Mouse (Mus musculus) ES-CJ7 (cell line): ENCODE results near the gene Umod.

ENCODE experiments used
- DNase-seq: peaks from one replicate; pipeline ENCODE4 v3.0.0; 2011; ENCODE audit warnings: low read depth, low spot score

The Umod gene

GRCm38 (mm10) chr7:119479256-119479655 lies at the start of gene Umod:
Umod (minus strand) TSS chr7:119479282.
- DNase-seq, result no peak

- no peak for DNase-seq
Measured at GRCm38 (mm10) chr7:119528617-119529016, 49.5 kb upstream of the Umod start.

DNA sequence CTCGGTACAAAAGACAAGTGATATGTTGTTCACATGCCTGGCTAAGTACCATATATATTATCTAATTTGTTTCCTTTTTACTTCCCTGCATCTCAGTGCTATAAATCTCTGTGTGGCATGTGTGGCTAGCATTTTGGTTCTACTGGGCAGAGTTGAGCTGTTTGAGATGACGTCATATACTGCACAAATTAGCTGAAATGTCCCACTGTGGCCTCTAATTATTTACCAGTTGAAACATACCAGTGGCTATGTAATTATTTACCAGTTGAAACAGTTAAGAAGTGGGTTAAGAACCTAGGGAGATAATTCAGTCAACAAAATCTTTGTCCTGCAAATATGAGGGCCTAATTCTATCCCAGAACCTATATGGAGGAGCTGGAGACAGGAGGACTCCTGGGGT lies 48.5 kb upstream of the Umod start:
- no peak for DNase-seq

DNA sequence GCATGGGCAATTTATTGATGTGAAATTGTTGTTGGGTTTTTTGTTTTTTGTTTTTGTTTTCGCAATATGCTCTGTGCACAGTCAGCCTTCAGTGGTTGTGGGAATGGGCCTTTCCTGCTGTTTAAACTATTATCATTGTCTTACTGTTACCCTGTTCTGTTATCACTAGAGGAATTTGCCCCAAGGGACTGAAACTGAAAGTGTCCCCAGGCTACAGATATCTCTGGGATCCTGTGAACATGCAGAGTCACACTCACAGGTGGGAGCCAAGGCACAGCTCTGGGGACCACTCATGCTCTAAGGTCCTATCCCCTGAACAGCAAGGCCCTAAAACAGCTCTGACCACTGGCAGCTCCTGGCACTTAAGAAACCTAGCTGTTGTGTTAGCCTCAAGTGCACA lies 48.1 kb upstream of the Umod start:
- DNase-seq, result no peak

DNA sequence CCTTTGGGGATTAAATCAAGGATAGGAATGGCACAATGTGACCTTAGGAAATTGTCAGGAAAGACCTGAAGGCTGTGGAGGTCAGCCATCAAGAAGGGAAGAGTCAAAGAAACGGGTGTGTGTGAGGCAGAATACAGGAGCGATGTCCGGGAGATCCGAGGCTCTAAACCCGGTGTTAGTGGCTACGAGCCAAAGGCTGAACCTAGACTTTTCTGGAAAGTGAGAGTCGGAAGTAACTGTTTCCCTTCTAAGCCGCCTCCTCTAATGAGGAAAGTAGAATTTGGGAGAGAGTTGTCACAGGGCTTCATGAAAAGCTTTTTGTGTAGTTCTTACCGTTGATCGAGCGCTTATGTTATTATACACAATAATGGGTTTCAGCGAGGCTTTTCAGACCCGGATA lies 47.4 kb upstream of the Umod start:
- no peak for DNase-seq

GRCm38 (mm10) chr7:119525881-119526281 lies 46.8 kb upstream of the Umod start:
- no peak for DNase-seq

GRCm38 (mm10) chr7:119523389-119523788 lies 44.3 kb upstream of the Umod start, which contains the start of gene Pdilt:
Pdilt (minus strand) TSS chr7:119523489.
- DNase-seq, result no peak

GRCm38 (mm10) chr7:119522385-119522784 lies 43.3 kb upstream of the Umod start:
- DNase-seq, result no peak

GRCm38 (mm10) chr7:119521816-119522215 lies 42.7 kb upstream of the Umod start:
- DNase-seq, result no peak

- peak; percentile 64 for DNase-seq
Measured at GRCm38 (mm10) chr7:119519654-119520053, 40.6 kb upstream of the Umod start.

GRCm38 (mm10) chr7:119519163-119519562 lies 40.1 kb upstream of the Umod start, which contains the start of gene Acsm5:
Acsm5 (plus strand) TSS chr7:119519463.
- no peak for DNase-seq

DNA sequence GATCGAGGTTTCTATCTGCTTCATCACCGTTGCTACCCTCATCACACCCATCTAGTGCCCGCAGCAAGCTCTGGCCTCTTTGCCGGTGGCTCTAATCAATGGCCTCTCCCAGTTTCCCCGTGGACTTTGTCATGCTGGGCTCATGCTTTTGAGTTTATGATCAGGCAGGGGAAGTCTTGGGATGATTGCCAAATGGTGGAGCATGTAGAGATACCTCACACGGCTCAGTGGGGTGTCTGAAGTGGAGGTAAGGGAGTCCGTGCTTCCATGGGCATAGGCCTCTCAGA lies 37.1 kb upstream of the Umod start:
- no peak for DNase-seq

- DNase-seq, result peak; percentile 18
Measured at GRCm38 (mm10) chr7:119515492-119516271, 36.6 kb upstream of the Umod start.

- DNase-seq, result peak; percentile 73
Measured at GRCm38 (mm10) chr7:119513056-119513455, 34.0 kb upstream of the Umod start.

DNA sequence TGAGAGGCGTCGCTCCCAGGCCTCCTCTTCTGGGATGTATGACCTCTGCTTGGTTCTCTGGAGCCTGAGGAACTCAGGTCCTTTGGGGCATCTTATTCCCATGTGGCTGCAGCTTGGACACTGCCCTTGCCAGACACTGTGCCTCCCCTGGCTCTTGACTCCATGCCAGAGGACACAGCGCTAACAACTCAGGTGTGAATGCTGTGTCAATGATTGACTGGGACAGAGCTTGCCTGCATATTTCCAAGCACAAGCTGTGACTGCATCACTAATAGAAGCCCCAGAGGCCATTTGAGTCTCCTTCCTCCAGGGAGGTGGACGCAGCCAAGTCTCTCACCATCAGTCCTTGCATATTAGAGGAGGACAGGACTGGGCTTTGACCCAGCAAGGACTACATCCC lies 32.1 kb upstream of the Umod start:
- DNase-seq, result no peak

DNA sequence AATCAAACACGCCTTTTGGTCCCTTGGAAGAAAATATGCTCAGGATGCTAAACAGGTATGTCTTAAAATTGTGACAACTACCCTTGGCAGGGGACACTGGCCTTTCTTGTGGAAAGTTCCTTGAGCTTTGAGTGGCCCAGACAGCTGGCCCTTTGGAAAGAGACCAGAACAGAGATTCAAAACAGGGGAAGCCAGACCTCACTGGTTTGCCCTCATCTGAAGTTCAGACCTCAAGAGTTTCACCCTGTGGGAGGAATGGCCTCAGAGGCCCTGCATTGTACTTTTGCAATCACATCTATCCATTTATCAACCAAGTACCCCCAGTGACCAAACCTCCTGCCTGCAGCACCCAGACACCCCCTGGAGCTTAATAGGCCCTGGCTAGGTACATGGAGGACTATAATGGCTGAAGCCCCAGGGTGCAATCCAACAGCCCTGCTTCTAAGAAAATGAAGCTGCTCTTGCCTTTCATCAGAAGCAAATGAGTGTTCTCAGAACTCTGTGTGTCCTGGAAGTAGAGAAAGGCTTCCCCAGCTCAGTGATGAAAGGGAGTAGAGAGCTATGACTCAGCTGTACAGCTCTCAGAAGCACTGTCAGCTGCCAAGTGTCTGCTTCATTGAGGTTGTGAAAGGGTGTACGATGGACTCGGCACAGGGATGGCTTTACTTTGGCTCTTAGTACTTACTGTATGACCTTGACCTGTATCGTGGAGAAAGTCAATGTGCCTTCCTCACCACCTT lies 11.1 kb upstream of the Umod start:
- DNase-seq, result no peak

DNA sequence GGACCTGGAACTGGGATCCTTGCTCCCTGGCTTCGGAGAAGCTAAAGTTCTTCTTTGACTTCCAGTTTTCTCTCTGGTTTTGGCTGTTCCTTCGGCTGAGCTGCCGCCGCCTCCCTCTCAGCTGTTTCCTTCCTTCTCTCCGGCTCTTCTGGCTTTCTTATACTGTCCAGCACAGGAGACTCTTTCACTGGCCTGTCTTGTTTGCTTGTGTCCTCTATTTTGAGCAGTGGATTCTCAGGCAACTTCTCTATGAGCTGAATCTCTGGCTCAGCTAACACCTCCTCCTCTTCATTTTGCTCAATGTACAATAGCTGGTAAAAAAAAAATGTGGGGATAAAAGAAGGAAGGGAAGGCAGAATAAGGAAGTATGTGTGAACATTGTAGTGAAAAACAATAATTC lies 7.6 kb upstream of the Umod start:
- DNase-seq, result no peak

DNA sequence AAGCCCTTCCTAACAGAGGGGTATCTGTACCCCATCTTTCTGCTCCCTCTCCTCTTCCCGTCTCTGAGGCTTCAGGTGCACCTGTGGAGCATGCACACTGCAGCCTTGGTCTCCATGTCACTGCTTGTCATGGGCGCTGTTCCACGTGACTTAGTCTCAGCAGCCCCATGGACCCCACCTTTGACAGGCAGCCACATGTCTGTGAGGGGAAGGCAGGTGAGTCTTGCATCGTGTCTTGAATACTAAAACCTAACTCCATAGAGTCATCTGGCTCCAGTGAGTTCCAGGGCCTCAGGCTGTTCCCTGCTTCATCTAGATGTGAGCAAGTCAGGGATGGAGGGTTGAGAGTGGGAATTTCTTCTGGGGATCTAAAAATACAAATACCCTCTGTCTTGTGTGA lies 5.1 kb upstream of the Umod start:
- no peak for DNase-seq

DNA sequence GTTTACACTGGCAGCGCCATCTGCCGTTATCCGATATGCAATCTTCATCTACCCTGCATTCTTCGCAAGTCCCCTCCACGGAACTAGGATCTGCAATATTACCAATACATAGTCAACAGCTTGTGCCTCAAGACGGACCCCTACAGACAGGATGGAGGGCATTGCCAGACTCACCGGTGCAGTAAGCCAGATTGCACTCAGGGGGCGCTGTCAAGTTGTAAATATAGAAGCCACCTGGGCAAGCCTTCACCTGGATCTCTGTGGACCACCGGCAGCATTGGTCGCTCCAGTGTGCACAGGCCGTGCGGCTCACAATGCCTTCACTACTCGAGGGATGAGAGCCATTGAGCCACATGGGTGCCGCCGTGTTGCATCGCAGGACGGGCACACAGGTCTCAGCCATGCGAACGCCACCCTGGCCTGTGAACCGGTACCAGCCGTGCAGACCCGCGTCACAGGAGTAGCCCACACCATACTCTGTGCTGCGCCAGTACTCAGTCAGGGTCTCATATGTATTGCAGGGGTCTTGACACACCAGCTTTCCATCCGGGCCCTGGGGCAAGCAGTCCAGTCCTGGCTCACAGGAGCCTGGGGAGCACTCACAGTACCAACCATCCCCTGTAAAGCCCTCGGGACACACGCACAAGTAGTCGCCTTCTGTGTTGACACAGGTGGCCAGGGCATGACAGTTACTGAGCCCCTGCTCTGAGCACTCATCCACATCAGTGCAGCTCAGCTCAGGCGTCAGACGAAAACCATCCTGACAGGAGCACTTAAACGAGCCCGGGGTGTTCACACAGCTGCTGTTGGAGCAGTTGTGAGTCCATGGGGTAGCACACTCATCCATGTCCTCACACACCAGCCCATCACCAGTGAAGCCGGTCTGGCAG lies 2.3 kb downstream of the Umod start:
- DNase-seq, result peak; percentile 54

- no peak for DNase-seq
Measured at GRCm38 (mm10) chr7:119459185-119459584, 19.9 kb downstream of the Umod start, which contains the start of gene Gp2. Gp2 (minus strand) TSS chr7:119459285.

GRCm38 (mm10) chr7:119454192-119454591 lies 24.9 kb downstream of the Umod start:
- DNase-seq, result no peak

GRCm38 (mm10) chr7:119443849-119444248 lies 35.2 kb downstream of the Umod start:
- peak; percentile 3 for DNase-seq
